In the genomic region with DNA sequence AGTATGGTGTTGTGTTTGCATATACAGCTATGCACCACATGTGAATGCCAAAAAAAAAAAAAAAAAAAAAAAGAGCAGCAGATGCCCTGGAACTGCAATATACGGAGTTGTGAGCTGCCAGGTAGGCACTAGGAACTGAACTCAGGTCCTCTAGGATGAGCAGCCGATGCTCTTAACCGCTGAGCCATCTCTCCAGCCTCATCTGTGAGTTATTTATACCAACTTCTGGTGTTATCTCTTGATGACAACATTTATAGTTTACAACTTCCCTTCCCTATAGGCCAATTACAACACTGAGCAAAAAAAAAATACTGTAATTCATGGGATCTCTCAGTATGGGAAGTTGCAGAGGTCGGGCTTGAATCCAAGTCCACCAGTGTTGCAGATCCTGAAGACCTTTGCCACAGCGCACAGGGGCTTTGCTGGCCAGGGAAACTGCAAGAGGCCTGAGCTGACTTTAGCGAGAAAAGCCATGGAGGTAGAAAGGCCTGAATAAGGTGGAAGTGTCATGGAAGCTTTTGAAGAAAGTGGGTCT, we compare ENCODE assay signal across 17 mouse cellular contexts.
DNase-seq lines count a peak whose midpoint lies in the region; ATAC-seq and TF ChIP-seq lines count a peak whose summit lies in the region.
"Had no signal": no experiment of that assay in that cellular context is flagged by ENCODE, and none has a peak within 500 bp of the region (broad histone marks: within the 10 kb centered on the region; RNA-seq: fewer than 3 reads in every experiment).

No protein-coding gene starts in this region.

- peak; percentile 62 to 72 for DNase-seq in kidney, postnatal 4 days
- no peak for DNase-seq in kidney, postnatal 36 days
- DNase-seq in thymus, adult 2 months = no peak
- DNase-seq in thymus, postnatal 4 days = no peak
- DNase-seq in limb, embryonic 10.5 days (ENCODE audit: low spot score) = no peak
- DNase-seq in left cerebral cortex, postnatal 14 days (ENCODE audit: low spot score in 2 of 2) = no peak
- DNase-seq: cerebellum, adult 9-10 months; gastrocnemius, postnatal 36 days; kidney, postnatal 14 days; liver, postnatal 0 days had no signal

- no peaks in the 10 kb centered on the region for H3K36me3 ChIP-seq in forebrain, embryonic 13.5 days (ENCODE audit: poor library complexity, severe bottlenecking)
- no peaks in the 10 kb centered on the region for H3K36me3 ChIP-seq in forebrain, embryonic 16.5 days (ENCODE audit: control insufficient read depth, insufficient read depth)
- H3K36me3 ChIP-seq in thymus, adult 2 months (ENCODE audit: control insufficient read depth, insufficient read depth, low read length) = no peaks in the 10 kb centered on the region
- no peaks in the 10 kb centered on the region for H3K36me3 ChIP-seq in limb, embryonic 10.5 days
- H3K36me3 ChIP-seq: heart, embryonic 12.5 days; limb, embryonic 15.5 days; neural tube, embryonic 12.5 days had no signal

- no peak for ATAC-seq in forebrain, embryonic 13.5 days
- no peak for ATAC-seq in forebrain, embryonic 16.5 days
- ATAC-seq: hindbrain, postnatal 0 days; liver, postnatal 0 days had no signal

- intact Hi-C loops in left cerebral cortex, postnatal 14 days (cut with DNase I) = loop anchor here (5.0 kb wide), 1 partner anchor 50 kb away; no protein-coding TSS in a partner anchor

- peaks cover 84% of the 10 kb centered on the region for H3K4me1 ChIP-seq in forebrain, embryonic 13.5 days
- peaks cover 37% of the 10 kb centered on the region for H3K4me1 ChIP-seq in forebrain, embryonic 16.5 days (replicated peaks; ENCODE audit: control insufficient read depth, insufficient read depth, low read length)
- H3K4me1 ChIP-seq in thymus, adult 2 months (replicated peaks; ENCODE audit: control insufficient read depth, insufficient read depth, low read length) = peaks cover 70% of the 10 kb centered on the region
- H3K4me1 ChIP-seq in limb, embryonic 10.5 days = peaks cover 60% of the 10 kb centered on the region

- 91% methylated on average over 6 of the region's 6 CpGs for WGBS in forebrain, embryonic 13.5 days
- WGBS in forebrain, embryonic 16.5 days = 85% methylated on average over 6 of the region's 6 CpGs
- WGBS in thymus, adult 2 months = 92% methylated on average over 6 of the region's 6 CpGs
- WGBS in limb, embryonic 10.5 days = 90% methylated on average over 6 of the region's 6 CpGs

- no peak overlapping the region for H3K4me2 ChIP-seq in forebrain, embryonic 13.5 days
- H3K4me2 ChIP-seq in forebrain, embryonic 16.5 days (ENCODE audit: low read length) = no peak overlapping the region
- H3K4me2 ChIP-seq: heart, embryonic 12.5 days; limb, embryonic 15.5 days; neural tube, embryonic 12.5 days had no signal

- H3K4me3 ChIP-seq in forebrain, embryonic 13.5 days = no peak overlapping the region
- no peak overlapping the region for H3K4me3 ChIP-seq in forebrain, embryonic 16.5 days (replicated peaks; ENCODE audit: low read length)
- H3K4me3 ChIP-seq in thymus, adult 2 months (ENCODE audit: control insufficient read depth, insufficient read depth, low read length) = no peak overlapping the region
- H3K4me3 ChIP-seq in limb, embryonic 10.5 days = no peak overlapping the region
- H3K4me3 ChIP-seq: erythroblast, embryonic 14.5 days; heart, embryonic 12.5 days; limb, embryonic 15.5 days; neural tube, embryonic 12.5 days had no signal

- no peak for TF ChIP-seq CTCF in thymus, adult 2 months (IDR thresholded peaks at IDR 0.05; ENCODE audit: borderline replicate concordance, control insufficient read depth, extremely low read depth, insufficient read depth, low read length, poor library complexity)

- no peak for TF ChIP-seq POLR2A in thymus, adult 2 months (IDR thresholded peaks at IDR 0.05; ENCODE audit: control insufficient read depth, extremely low read depth, insufficient read depth, low read length, poor library complexity)

- no peaks in the 10 kb centered on the region for H3K9me3 ChIP-seq in forebrain, embryonic 13.5 days (replicated peaks)
- H3K9me3 ChIP-seq in forebrain, embryonic 16.5 days (ENCODE audit: control insufficient read depth, low read length) = no peaks in the 10 kb centered on the region
- no peaks in the 10 kb centered on the region for H3K9me3 ChIP-seq in limb, embryonic 10.5 days (replicated peaks)
- H3K9me3 ChIP-seq: heart, embryonic 12.5 days; limb, embryonic 15.5 days; neural tube, embryonic 12.5 days had no signal

- H3K9ac ChIP-seq in forebrain, embryonic 13.5 days = no peak overlapping the region
- H3K9ac ChIP-seq in forebrain, embryonic 16.5 days (replicated peaks; ENCODE audit: low read depth, low read length) = no peak overlapping the region
- H3K9ac ChIP-seq: heart, embryonic 12.5 days; limb, embryonic 15.5 days; liver, postnatal 0 days; neural tube, embryonic 12.5 days had no signal

- H3K27ac ChIP-seq in forebrain, embryonic 13.5 days = peak overlapping the region; percentile 95
- no peak overlapping the region for H3K27ac ChIP-seq in forebrain, embryonic 16.5 days (ENCODE audit: low read length)
- peak overlapping the region; percentile 63 for H3K27ac ChIP-seq in thymus, adult 2 months (ENCODE audit: control insufficient read depth, insufficient read depth, low read length)
- no peak overlapping the region for H3K27ac ChIP-seq in limb, embryonic 10.5 days
- H3K27ac ChIP-seq: hindbrain, postnatal 0 days; neural tube, embryonic 12.5 days had no signal

- H3K27me3 ChIP-seq in forebrain, embryonic 13.5 days = no peaks in the 10 kb centered on the region
- H3K27me3 ChIP-seq in forebrain, embryonic 16.5 days (replicated peaks; ENCODE audit: control insufficient read depth, insufficient read depth, low read length) = no peaks in the 10 kb centered on the region
- no peaks in the 10 kb centered on the region for H3K27me3 ChIP-seq in thymus, adult 2 months (ENCODE audit: control insufficient read depth, insufficient read depth, low read length)
- no peaks in the 10 kb centered on the region for H3K27me3 ChIP-seq in limb, embryonic 10.5 days (ENCODE audit: low read depth, poor library complexity, severe bottlenecking)
- H3K27me3 ChIP-seq: heart, embryonic 12.5 days; limb, embryonic 15.5 days; neural tube, embryonic 12.5 days had no signal

Comparison
In these comparisons a context has a peak if more than half of its experiments do, and no peak if none do; other contexts are left out.
1. H3K27ac ChIP-seq: peak in forebrain, embryonic 13.5 days (single experiment) and thymus, adult 2 months (single experiment); none in forebrain, embryonic 16.5 days (single experiment) and limb, embryonic 10.5 days (single experiment).
2. DNase-seq: peak in kidney, postnatal 4 days (2 of 2); none in kidney, postnatal 36 days (0 of 2), thymus, adult 2 months (single experiment), thymus, postnatal 4 days (single experiment), limb, embryonic 10.5 days (single experiment) and left cerebral cortex, postnatal 14 days (0 of 2).